Mouse (Mus musculus): ENCODE data around the gene Ccdc42. TPM values are rescaled to one million over a fixed set of nuclear protein-coding genes. Genes with fewer than 3 reads are reported as not detected.
A peak's percentile ranks its signal among the peaks of the same experiment; 100 is the strongest.

Gene Ccdc42
- polyA plus RNA-seq, 1 experiment from 2014 or later = 1.2 TPM

- H3K4me2 ChIP-seq = peak overlapping the region; percentile 52
- no peak overlapping the region for H3K4me3 ChIP-seq (ENCODE audit: low read depth, low read length)
- peak overlapping the region; percentile 94 for H3K27ac ChIP-seq (ENCODE audit: low read depth)
- WGBS = 30% methylated on average over 9 of the region's 9 CpGs
- H3K36me3 ChIP-seq (ENCODE audit: insufficient read depth) = no peaks in the 10 kb centered on the region
- no peak overlapping the region for H3K9ac ChIP-seq
- no peak for TF ChIP-seq CTCF (IDR thresholded peaks at IDR 0.05; ENCODE audit: low read depth)
- H3K27me3 ChIP-seq (ENCODE audit: insufficient read depth, low read length) = no peaks in the 10 kb centered on the region
- ATAC-seq (ENCODE audit: insufficient read depth) (no peak), DNase-seq (peak; percentile 83)
- no peaks in the 10 kb centered on the region for H3K9me3 ChIP-seq (ENCODE audit: low read depth, low read length)
- H3K4me1 ChIP-seq (ENCODE audit: insufficient read depth) = peaks cover 21% of the 10 kb centered on the region
These were observed 35.9 kb downstream of the Ccdc42 start for GRCm38 (mm10) chr11:68622751-68623150.

GRCm38 (mm10) chr11:68623225-68623870, 36.5 kb downstream of the Ccdc42 start:
- Histone ChIP-seq H3K4me1 (ENCODE audit: insufficient read depth) (peaks cover 21% of the 10 kb centered on the region), H3K9ac (no peak overlapping the region), H3K27ac (ENCODE audit: low read depth) (peak overlapping the region; percentile 94), H3K4me2 (peak overlapping the region; percentile 52), H3K9me3 (ENCODE audit: low read depth, low read length) (no peaks in the 10 kb centered on the region), H3K4me3 (ENCODE audit: low read depth, low read length) (peak overlapping the region; percentile 19), H3K36me3 (ENCODE audit: insufficient read depth) (no peaks in the 10 kb centered on the region), H3K27me3 (ENCODE audit: insufficient read depth, low read length) (no peaks in the 10 kb centered on the region)
- ATAC-seq (ENCODE audit: insufficient read depth) = peak; percentile 98
- DNase-seq = peak; percentile 97
- TF ChIP-seq CTCF (IDR thresholded peaks at IDR 0.05; ENCODE audit: low read depth) = no peak
- WGBS = 2% methylated on average over 14 of the region's 14 CpGs

GRCm38 (mm10) chr11:68623871-68624258, 37.0 kb downstream of the Ccdc42 start:
- Histone ChIP-seq H3K4me2 (peak overlapping the region; percentile 52), H3K9ac (0 out of 2 replicates have a peak overlapping the region, but pooled peaks have one; percentile 9), H3K27me3 (ENCODE audit: insufficient read depth, low read length) (no peaks in the 10 kb centered on the region), H3K36me3 (ENCODE audit: insufficient read depth) (no peaks in the 10 kb centered on the region), H3K4me1 (ENCODE audit: insufficient read depth) (peaks cover 21% of the 10 kb centered on the region), H3K27ac (ENCODE audit: low read depth) (peak overlapping the region; percentile 94), H3K4me3 (ENCODE audit: low read depth, low read length) (peak overlapping the region; percentile 19), H3K9me3 (ENCODE audit: low read depth, low read length) (no peaks in the 10 kb centered on the region)
- peak; percentile 80 for ATAC-seq (ENCODE audit: insufficient read depth)
- WGBS = 2% methylated on average over 5 of the region's 5 CpGs
- TF ChIP-seq CTCF (IDR thresholded peaks at IDR 0.05; ENCODE audit: low read depth) = no peak
- DNase-seq = no peak

GRCm38 (mm10) chr11:68631611-68632316, 44.9 kb downstream of the Ccdc42 start:
- no peak for DNase-seq
- no peaks in the 10 kb centered on the region for H3K36me3 ChIP-seq (ENCODE audit: insufficient read depth)
- no peak overlapping the region for H3K4me2 ChIP-seq
- ATAC-seq (ENCODE audit: insufficient read depth) = no peak
- 74% methylated on average over 17 of the region's 17 CpGs for WGBS
- H3K27me3 ChIP-seq (ENCODE audit: insufficient read depth, low read length) = no peaks in the 10 kb centered on the region
- H3K4me3 ChIP-seq (ENCODE audit: low read depth, low read length) = no peak overlapping the region
- no peak for TF ChIP-seq CTCF (IDR thresholded peaks at IDR 0.05; ENCODE audit: low read depth)
- 0 out of 2 replicates have a peak, but pooled peaks cover 3% of the 10 kb centered on the region for H3K4me1 ChIP-seq (ENCODE audit: insufficient read depth)
- H3K9ac ChIP-seq = no peak overlapping the region
- no peak overlapping the region for H3K27ac ChIP-seq (ENCODE audit: low read depth)
- H3K9me3 ChIP-seq (ENCODE audit: low read depth, low read length) = no peaks in the 10 kb centered on the region

GRCm38 (mm10) chr11:68637861-68638615, 51.2 kb downstream of the Ccdc42 start:
- no peak for TF ChIP-seq CTCF (IDR thresholded peaks at IDR 0.05; ENCODE audit: low read depth)
- H3K27me3 ChIP-seq (ENCODE audit: insufficient read depth, low read length) = no peaks in the 10 kb centered on the region
- DNase-seq (peak; percentile 73), ATAC-seq (ENCODE audit: insufficient read depth) (peak; percentile 82)
- H3K9ac ChIP-seq = peak overlapping the region; percentile 38; the same call in 1 of the 2 replicates
- H3K27ac ChIP-seq (ENCODE audit: low read depth) = peak overlapping the region; percentile 90
- no peaks in the 10 kb centered on the region for H3K9me3 ChIP-seq (ENCODE audit: low read depth, low read length)
- peak overlapping the region; percentile 47 for H3K4me2 ChIP-seq
- no peaks in the 10 kb centered on the region for H3K36me3 ChIP-seq (ENCODE audit: insufficient read depth)
- H3K4me1 ChIP-seq (ENCODE audit: insufficient read depth) = peaks cover 16% of the 10 kb centered on the region
- no peak overlapping the region for H3K4me3 ChIP-seq (ENCODE audit: low read depth, low read length)
- WGBS = 16% methylated on average over 10 of the region's 10 CpGs

- ATAC-seq (ENCODE audit: insufficient read depth) = no peak
- no peak for DNase-seq
- Histone ChIP-seq H3K27ac (ENCODE audit: low read depth) (no peak overlapping the region), H3K9ac (no peak overlapping the region), H3K9me3 (ENCODE audit: low read depth, low read length) (no peaks in the 10 kb centered on the region), H3K36me3 (ENCODE audit: insufficient read depth) (no peaks in the 10 kb centered on the region), H3K4me2 (no peak overlapping the region), H3K4me3 (ENCODE audit: low read depth, low read length) (no peak overlapping the region), H3K27me3 (ENCODE audit: insufficient read depth, low read length) (no peaks in the 10 kb centered on the region), H3K4me1 (ENCODE audit: insufficient read depth) (peaks cover 20% of the 10 kb centered on the region)
- whole genome bisulfite sequencing = 69% methylated on average over 5 of the region's 5 CpGs
- TF ChIP-seq CTCF (IDR thresholded peaks at IDR 0.05; ENCODE audit: low read depth) = no peak
These were observed 54.5 kb downstream of the Ccdc42 start for GRCm38 (mm10) chr11:68641361-68641760.

GRCm38 (mm10) chr11:68644781-68645180, 58.0 kb downstream of the Ccdc42 start:
- WGBS = 34% methylated on average over 6 of the region's 6 CpGs
- TF ChIP-seq CTCF (IDR thresholded peaks at IDR 0.05; ENCODE audit: low read depth) = no peak
- no peak overlapping the region for H3K4me2 ChIP-seq
- H3K9ac ChIP-seq = no peak overlapping the region
- H3K27me3 ChIP-seq (ENCODE audit: insufficient read depth, low read length) = no peaks in the 10 kb centered on the region
- H3K9me3 ChIP-seq (ENCODE audit: low read depth, low read length) = no peaks in the 10 kb centered on the region
- peak overlapping the region; percentile 82 for H3K27ac ChIP-seq (ENCODE audit: low read depth)
- ATAC-seq (ENCODE audit: insufficient read depth) (peak; percentile 89), DNase-seq (peak; percentile 85)
- no peaks in the 10 kb centered on the region for H3K36me3 ChIP-seq (ENCODE audit: insufficient read depth)
- H3K4me1 ChIP-seq (ENCODE audit: insufficient read depth) = 0 out of 2 replicates have a peak, but pooled peaks cover 11% of the 10 kb centered on the region
- no peak overlapping the region for H3K4me3 ChIP-seq (ENCODE audit: low read depth, low read length)

Other genes starting within 250 kb of the Ccdc42 start
- 2.5 and 3.2 TPM in 2 replicates for gene Ntn1, start 186.2 kb upstream of the Ccdc42 start, polyA plus RNA-seq (2014; fragmentation: Nextera tagmentation; extraction: Ambion mirVana)
- 0.30 and 0.43 TPM in 2 replicates for gene Pik3r5, start 154.9 kb upstream of the Ccdc42 start, polyA plus RNA-seq (2014; fragmentation: Nextera tagmentation; extraction: Ambion mirVana)
- 4.3 and 5.6 TPM in 2 replicates for gene Pik3r6, start 84.0 kb upstream of the Ccdc42 start, polyA plus RNA-seq (2014; fragmentation: Nextera tagmentation; extraction: Ambion mirVana)
- gene Mfsd6l, start 30.8 kb upstream of the Ccdc42 start, polyA plus RNA-seq (2014; fragmentation: Nextera tagmentation; extraction: Ambion mirVana) = 1.5 TPM in 2 replicates
- 168 and 179 TPM in 2 replicates for gene Myh10, start 104.5 kb downstream of the Ccdc42 start, polyA plus RNA-seq (2014; fragmentation: Nextera tagmentation; extraction: Ambion mirVana)